Mouse (Mus musculus) heart, embryonic 15.5 days (tissue): ENCODE measurements around the gene Fam205c. TPM values are rescaled to one million over a fixed set of nuclear protein-coding genes. Genes with fewer than 3 reads are reported as not detected.
"Not testable (repeated sequence)": the region's sequence is repeated elsewhere in the genome, so short reads cannot be mapped to it uniquely, and the experiment has no call there.

Source experiments
- ATAC-seq: fragments of 200-750 bp; cut with Nextera tagmentation; replicated peaks from 2 replicates; pipeline ENCODE4 v1.8.0; 2017; ENCODE audit warnings: low read depth, moderate TSS enrichment; ENCODE audit not compliant: insufficient number of reproducible peaks, insufficient read depth, low FRiP score
- H3K27ac ChIP-seq: fragments of 300-500 bp; sonication (generic); 2 replicates; pipeline ENCODE4 v1.5.1; 2015; ENCODE audit warnings: mild to moderate bottlenecking, inconsistent platforms
- H3K27me3 ChIP-seq: fragments of 300-500 bp; sonication (generic); 2 replicates; pipeline ENCODE4 v1.6.1; 2015; ENCODE audit warnings: inconsistent platforms
- H3K36me3 ChIP-seq: fragments of 300-500 bp; sonication (generic); 2 replicates; pipeline ENCODE4 v1.6.1; 2015; ENCODE audit warnings: mild to moderate bottlenecking, inconsistent platforms
- H3K4me1 ChIP-seq: fragments of 300-500 bp; sonication (generic); replicated peaks from 2 replicates; pipeline ENCODE4 v1.6.1; 2015; ENCODE audit warnings: inconsistent platforms
- H3K4me2 ChIP-seq: fragments of 300-500 bp; sonication (generic); 2 replicates; pipeline ENCODE4 v1.6.1; 2015; ENCODE audit warnings: inconsistent platforms, mild to moderate bottlenecking, moderate library complexity
- H3K4me3 ChIP-seq: fragments of 300-500 bp; sonication (generic); 2 replicates; pipeline ENCODE4 v1.5.1; 2015; ENCODE audit warnings: mild to moderate bottlenecking, inconsistent platforms
- H3K9ac ChIP-seq: fragments of 300-500 bp; sonication (generic); 2 replicates; pipeline ENCODE4 v1.6.1; 2015; ENCODE audit warnings: mild to moderate bottlenecking, inconsistent platforms
- H3K9me3 ChIP-seq: fragments of 300-500 bp; sonication (generic); replicated peaks from 2 replicates; pipeline ENCODE4 v1.6.1; 2016; ENCODE audit warnings: inconsistent platforms
- WGBS: fragments of 180-500 bp; shearing (Covaris S2); methylation state at CpG from one replicate; pipeline ENCODE4 v1.1.7; 2015; ENCODE audit warnings: mixed read lengths; 5-methylcytosine and 5-hydroxymethylcytosine counted together
- polyA plus RNA-seq: library from polyadenylated mRNA; unstranded; fragments of >200 nt; fragmentation: Nextera tagmentation; extraction: Ambion mirVana; gene quantifications from 2 replicates; pipeline ENCODE4 v1.2.1, GENCODE M21; 2015

Fam205c gene
- polyA plus RNA-seq, 1 experiment from 2014 or later = 0.20 TPM

GRCm38 (mm10) chr4:42876586-42877291 lies 2.7 kb upstream of the Fam205c start:
- H3K9ac ChIP-seq = no peak overlapping the region
- H3K27ac ChIP-seq = no peak overlapping the region
- peak; percentile 80 for ATAC-seq
- WGBS = 29% methylated on average over 5 of the region's 5 CpGs
- no peak overlapping the region for H3K4me3 ChIP-seq
- H3K4me2 ChIP-seq = no peak overlapping the region
- H3K9me3 ChIP-seq = no peaks in the 10 kb centered on the region
- peaks cover 4% of the 10 kb centered on the region; the same call in 1 of the 2 replicates for H3K4me1 ChIP-seq
- no peaks in the 10 kb centered on the region for H3K36me3 ChIP-seq
- no peaks in the 10 kb centered on the region for H3K27me3 ChIP-seq

- 68% methylated on average over 16 of the region's 16 CpGs for WGBS
- Histone ChIP-seq H3K9me3 (no peaks in the 10 kb centered on the region), H3K27ac (no peak overlapping the region), H3K4me1 (no peaks in the 10 kb centered on the region), H3K36me3 (no peaks in the 10 kb centered on the region), H3K4me3 (no peak overlapping the region), H3K9ac (no peak overlapping the region), H3K27me3 (no peaks in the 10 kb centered on the region), H3K4me2 (no peak overlapping the region)
- no peak for ATAC-seq
Observed at GRCm38 (mm10) chr4:42872746-42873435, 1.1 kb downstream of the Fam205c start.

- 90% methylated on average over 7 of the region's 7 CpGs for WGBS
Observed at GRCm38 (mm10) chr4:42872151-42872550, 1.9 kb downstream of the Fam205c start.

GRCm38 (mm10) chr4:42870748-42871147 lies 3.3 kb downstream of the Fam205c start:
- Histone ChIP-seq H3K27me3 (no peaks in the 10 kb centered on the region), H3K36me3 (no peaks in the 10 kb centered on the region), H3K4me2 (no peak overlapping the region), H3K9me3 (no peaks in the 10 kb centered on the region), H3K4me1 (no peaks in the 10 kb centered on the region), H3K9ac (no peak overlapping the region), H3K27ac (no peak overlapping the region), H3K4me3 (no peak overlapping the region)
- WGBS = 72% methylated on average over 5 of the region's 5 CpGs
- no peak for ATAC-seq

More at GRCm38 (mm10) chr4:42872151-42872550, 1.9 kb downstream of the Fam205c start:
- no peak overlapping the region for H3K4me2 ChIP-seq
- H3K9ac ChIP-seq = no peak overlapping the region
- ATAC-seq = no peak
- no peak overlapping the region for H3K4me3 ChIP-seq
- no peaks in the 10 kb centered on the region for H3K27me3 ChIP-seq
- no peaks in the 10 kb centered on the region for H3K9me3 ChIP-seq
- H3K4me1 ChIP-seq = no peaks in the 10 kb centered on the region
- H3K36me3 ChIP-seq = no peaks in the 10 kb centered on the region
- H3K27ac ChIP-seq = no peak overlapping the region

GRCm38 (mm10) chr4:42868193-42868592 lies 5.8 kb downstream of the Fam205c start:
- Histone ChIP-seq H3K4me3 (no peak overlapping the region), H3K27ac (no peak overlapping the region), H3K9me3 (no peaks in the 10 kb centered on the region), H3K4me2 (no peak overlapping the region), H3K9ac (no peak overlapping the region), H3K4me1 (no peaks in the 10 kb centered on the region), H3K27me3 (no peaks in the 10 kb centered on the region), H3K36me3 (no peaks in the 10 kb centered on the region)
- no peak for ATAC-seq
- WGBS = 80% methylated on average over 5 of the region's 5 CpGs

GRCm38 (mm10) chr4:42867390-42867789 lies 6.6 kb downstream of the Fam205c start:
- Histone ChIP-seq H3K4me1 (no peaks in the 10 kb centered on the region), H3K9ac (no peak overlapping the region), H3K4me3 (no peak overlapping the region), H3K27ac (no peak overlapping the region), H3K4me2 (no peak overlapping the region), H3K9me3 (no peaks in the 10 kb centered on the region), H3K27me3 (no peaks in the 10 kb centered on the region), H3K36me3 (no peaks in the 10 kb centered on the region)
- no peak for ATAC-seq
- WGBS = 57% methylated on average over 3 of the region's 3 CpGs

GRCm38 (mm10) chr4:42863487-42863886 lies 10.5 kb downstream of the Fam205c start:
- H3K4me3 ChIP-seq, H3K9me3 ChIP-seq, H3K4me2 ChIP-seq, H3K9ac ChIP-seq, H3K27ac ChIP-seq, H3K36me3 ChIP-seq, ATAC-seq, H3K4me1 ChIP-seq, H3K27me3 ChIP-seq: not testable (repeated sequence)
- 71% methylated on average over 5 of the region's 5 CpGs for WGBS

GRCm38 (mm10) chr4:42860483-42860882 lies 13.6 kb downstream of the Fam205c start:
- H3K4me3 ChIP-seq, H3K9me3 ChIP-seq, H3K27ac ChIP-seq, H3K36me3 ChIP-seq, ATAC-seq, H3K27me3 ChIP-seq, H3K4me2 ChIP-seq, H3K9ac ChIP-seq, H3K4me1 ChIP-seq: not testable (repeated sequence)
- 70% methylated on average over 9 of the region's 9 CpGs for WGBS

- not testable (repeated sequence) for H3K9me3 ChIP-seq, H3K9ac ChIP-seq, H3K36me3 ChIP-seq, H3K27ac ChIP-seq, ATAC-seq, H3K4me2 ChIP-seq, H3K27me3 ChIP-seq, H3K4me3 ChIP-seq, H3K4me1 ChIP-seq
- WGBS = 58% methylated on average over 1 of the region's 1 CpGs
Observed at GRCm38 (mm10) chr4:42856671-42857070, 17.4 kb downstream of the Fam205c start, which contains the start of gene Gm12394. Gm12394 (minus strand) TSS chr4:42856771.

GRCm38 (mm10) chr4:42853788-42854187 lies 20.2 kb downstream of the Fam205c start, which contains the start of gene Fam205a1:
Fam205a1 (minus strand) TSS chr4:42853888.
- not testable (repeated sequence) for H3K36me3 ChIP-seq, H3K4me1 ChIP-seq, H3K4me2 ChIP-seq, ATAC-seq, H3K27ac ChIP-seq, H3K9ac ChIP-seq, H3K9me3 ChIP-seq, H3K4me3 ChIP-seq, H3K27me3 ChIP-seq
- WGBS = 67% methylated on average over 1 of the region's 1 CpGs
